Comparison of ENCODE assay signal across 9 mouse cellular contexts in the genomic region with DNA sequence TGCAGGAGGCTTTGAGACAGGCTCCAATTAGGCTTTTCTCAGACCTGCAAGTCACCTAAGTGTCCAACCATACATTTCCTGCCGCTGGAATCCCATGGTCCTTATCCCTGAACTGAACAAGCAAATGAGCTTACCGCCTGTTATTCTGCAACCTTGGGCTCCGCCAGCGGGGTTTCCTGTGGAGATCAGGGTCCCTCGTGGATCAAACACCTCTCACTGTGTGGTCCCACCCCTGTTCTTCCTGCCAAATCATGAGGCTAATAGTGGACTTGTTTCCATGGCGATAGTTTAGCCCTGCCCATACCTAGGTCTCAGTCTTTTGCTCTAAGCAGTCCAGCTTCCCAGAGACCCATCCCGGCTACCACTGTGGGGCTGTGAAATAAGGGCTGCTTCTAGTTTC. TPM values are rescaled to one million over a fixed set of nuclear protein-coding genes. Genes with fewer than 3 reads are reported as not detected.
A peak's percentile ranks its signal among the peaks of the same experiment; 100 is the strongest.
DNase-seq lines count a peak whose midpoint lies in the region; ATAC-seq and TF ChIP-seq lines count a peak whose summit lies in the region.
"Had no signal": no experiment of that assay in that cellular context is flagged by ENCODE, and none has a peak within 500 bp of the region (broad histone marks: within the 10 kb centered on the region; RNA-seq: fewer than 3 reads in every experiment).

No protein-coding gene starts in this region.

- H3K9ac ChIP-seq in intestine, embryonic 14.5 days (ENCODE audit: low read length) = no peak overlapping the region
- no peak overlapping the region for H3K9ac ChIP-seq in intestine, postnatal 0 days (ENCODE audit: low read depth, low read length)
- no peak overlapping the region for H3K9ac ChIP-seq in limb, embryonic 12.5 days (replicated peaks)

- H3K36me3 ChIP-seq in intestine, embryonic 14.5 days (ENCODE audit: control insufficient read depth, insufficient read depth, low read length) = no peaks in the 10 kb centered on the region
- no peaks in the 10 kb centered on the region for H3K36me3 ChIP-seq in intestine, postnatal 0 days (ENCODE audit: control insufficient read depth, insufficient read depth)
- no peaks in the 10 kb centered on the region; the same call in 1 of the 2 replicates for H3K36me3 ChIP-seq in limb, embryonic 12.5 days

- no peak overlapping the region for H3K4me2 ChIP-seq in intestine, embryonic 14.5 days (ENCODE audit: low read length)
- no peak overlapping the region for H3K4me2 ChIP-seq in intestine, postnatal 0 days (replicated peaks; ENCODE audit: low read depth)
- H3K4me2 ChIP-seq in limb, embryonic 12.5 days = peak overlapping the region; percentile 18; the same call in 1 of the 2 replicates

- 0 out of 2 replicates have a peak, but pooled peaks have one; percentile 47 for ATAC-seq in intestine, embryonic 14.5 days (replicated peaks; ENCODE audit: low FRiP score, low TSS enrichment, low read depth)
- no peak for ATAC-seq in intestine, postnatal 0 days
- peak; percentile 49 for ATAC-seq in limb, embryonic 12.5 days (ENCODE audit: insufficient number of reproducible peaks, insufficient read depth, low FRiP score, low TSS enrichment, low read depth)
- no peak for ATAC-seq in CD4-positive, CD25-positive, alpha-beta regulatory T cell, adult 4 months
- ATAC-seq: Patski had no signal

- H3K9me3 ChIP-seq in intestine, embryonic 14.5 days (ENCODE audit: control insufficient read depth, low read length) = no peaks in the 10 kb centered on the region
- no peaks in the 10 kb centered on the region for H3K9me3 ChIP-seq in intestine, postnatal 0 days (ENCODE audit: control insufficient read depth)
- H3K9me3 ChIP-seq in limb, embryonic 12.5 days = no peaks in the 10 kb centered on the region

- no peak for TF ChIP-seq CTCF in intestine, postnatal 0 days (IDR thresholded peaks at IDR 0.05; ENCODE audit: low read depth)

- no peak for DNase-seq in intestine, embryonic 14.5 days (ENCODE audit: low spot score)
- peak; percentile 47 for DNase-seq in brain, adult 2 months (ENCODE audit: low read depth, low spot score)
- peak; percentile 86 for DNase-seq in heart, adult 8-10 months (ENCODE audit: low spot score)
- no peak for DNase-seq in urinary bladder, postnatal 10 days (ENCODE audit: low spot score)
- DNase-seq: cerebellum, postnatal 14 days had no signal

- no peak overlapping the region for H3K27ac ChIP-seq in intestine, embryonic 14.5 days (ENCODE audit: low read depth)
- H3K27ac ChIP-seq in intestine, postnatal 0 days (ENCODE audit: low read depth, low read length) = no peak overlapping the region
- H3K27ac ChIP-seq in limb, embryonic 12.5 days = peak overlapping the region; percentile 41; the same call in 1 of the 2 replicates

- WGBS in intestine, embryonic 14.5 days = 36% methylated on average over 7 of the region's 7 CpGs
- WGBS in intestine, postnatal 0 days = 48% methylated on average over 7 of the region's 7 CpGs
- WGBS in limb, embryonic 12.5 days = 25% methylated on average over 7 of the region's 7 CpGs

- H3K27me3 ChIP-seq in intestine, embryonic 14.5 days (replicated peaks; ENCODE audit: control insufficient read depth, insufficient read depth, low read length) = no peaks in the 10 kb centered on the region
- no peaks in the 10 kb centered on the region for H3K27me3 ChIP-seq in intestine, postnatal 0 days (replicated peaks; ENCODE audit: control insufficient read depth, insufficient read depth, low read length)
- no peaks in the 10 kb centered on the region for H3K27me3 ChIP-seq in limb, embryonic 12.5 days
- H3K27me3 ChIP-seq: Patski had no signal

- no peak overlapping the region for H3K4me3 ChIP-seq in intestine, embryonic 14.5 days (ENCODE audit: low read depth, low read length)
- H3K4me3 ChIP-seq in intestine, postnatal 0 days (ENCODE audit: low read depth, low read length) = no peak overlapping the region
- H3K4me3 ChIP-seq in limb, embryonic 12.5 days (replicated peaks) = no peak overlapping the region

- H3K4me1 ChIP-seq in intestine, embryonic 14.5 days (replicated peaks; ENCODE audit: control insufficient read depth, insufficient read depth, low read length) = peaks cover 10% of the 10 kb centered on the region; the same call in 1 of the 2 replicates
- H3K4me1 ChIP-seq in intestine, postnatal 0 days (replicated peaks; ENCODE audit: control insufficient read depth, insufficient read depth, low read length) = no peaks in the 10 kb centered on the region; the same call in none of the 2 replicates
- peaks cover 34% of the 10 kb centered on the region for H3K4me1 ChIP-seq in limb, embryonic 12.5 days (replicated peaks)

RNA-seq across cellular contexts. Expression of gene Ctnnbip1, which starts 8.3 kb away (rescaled TPM):
- 53.0 and 54.3 TPM in 2 replicates for polyA plus RNA-seq in intestine, embryonic 14.5 days (2014; fragmentation: Nextera tagmentation; extraction: Ambion mirVana)
- 52.8 and 53.5 TPM in 2 replicates for polyA plus RNA-seq in intestine, postnatal 0 days (2015; fragmentation: Nextera tagmentation; extraction: Ambion mirVana)
- total RNA-seq in heart, adult 8-10 months (2022) = 10 to 100 TPM; 16.0 to 23.2 (median 20.5) TPM
- 92.3 and 94.8 TPM in 2 replicates for polyA plus RNA-seq in limb, embryonic 12.5 days (2016; fragmentation: Nextera tagmentation; extraction: Ambion mirVana)
- under 1 TPM; 0.35 to 0.39 TPM for polyA plus RNA-seq in CD4-positive, CD25-positive, alpha-beta regulatory T cell, adult 4 months (2017; shearing (Covaris generic))

RNA-seq across cellular contexts. Expression of gene Lzic, which starts 41.3 kb away (rescaled TPM):
- polyA plus RNA-seq in intestine, embryonic 14.5 days (2014; fragmentation: Nextera tagmentation; extraction: Ambion mirVana) = 42.2 and 46.5 TPM in 2 replicates
- 31.7 and 31.9 TPM in 2 replicates for polyA plus RNA-seq in intestine, postnatal 0 days (2015; fragmentation: Nextera tagmentation; extraction: Ambion mirVana)
- total RNA-seq in heart, adult 8-10 months (2022) = 10 to 100 TPM; 50.1 to 69.6 (median 57.6) TPM
- polyA plus RNA-seq in limb, embryonic 12.5 days (2016; fragmentation: Nextera tagmentation; extraction: Ambion mirVana) = 58.1 and 62.3 TPM in 2 replicates
- 10 to 100 TPM; 29.0 to 43.3 TPM for polyA plus RNA-seq in CD4-positive, CD25-positive, alpha-beta regulatory T cell, adult 4 months (2017; shearing (Covaris generic))

RNA-seq across cellular contexts. Expression of gene Nmnat1, which starts 41.3 kb away (rescaled TPM):
- polyA plus RNA-seq in intestine, embryonic 14.5 days (2014; fragmentation: Nextera tagmentation; extraction: Ambion mirVana) = 12.0 and 13.7 TPM in 2 replicates
- polyA plus RNA-seq in intestine, postnatal 0 days (2015; fragmentation: Nextera tagmentation; extraction: Ambion mirVana) = 10.8 and 11.0 TPM in 2 replicates
- 10 to 100 TPM; 35.1 to 36.8 (median 36.0) TPM for total RNA-seq in heart, adult 8-10 months (2022)
- 10.9 and 11.0 TPM in 2 replicates for polyA plus RNA-seq in limb, embryonic 12.5 days (2016; fragmentation: Nextera tagmentation; extraction: Ambion mirVana)
- 1 to 10 TPM; 7.3 to 8.2 TPM for polyA plus RNA-seq in CD4-positive, CD25-positive, alpha-beta regulatory T cell, adult 4 months (2017; shearing (Covaris generic))

RNA-seq across cellular contexts. Expression of gene Tmem274, which starts 49.2 kb away (rescaled TPM):
- 0.83 TPM in 1 of 2 replicates, not detected in the other for polyA plus RNA-seq in intestine, embryonic 14.5 days (2014; fragmentation: Nextera tagmentation; extraction: Ambion mirVana)
- polyA plus RNA-seq in intestine, postnatal 0 days (2015; fragmentation: Nextera tagmentation; extraction: Ambion mirVana) = not detected in 2 replicates
- total RNA-seq in heart, adult 8-10 months (2022) = not detected
- polyA plus RNA-seq in limb, embryonic 12.5 days (2016; fragmentation: Nextera tagmentation; extraction: Ambion mirVana) = 0.36 and 0.50 TPM in 2 replicates
- polyA plus RNA-seq in CD4-positive, CD25-positive, alpha-beta regulatory T cell, adult 4 months (2017; shearing (Covaris generic)) = under 1 TPM in 1 of 2 experiments, not detected in 1; 0.73 TPM
- polyA plus RNA-seq: Patski had no signal

RNA-seq across cellular contexts. Expression of gene Clstn1, which starts 59.9 kb away (rescaled TPM):
- polyA plus RNA-seq in intestine, embryonic 14.5 days (2014; fragmentation: Nextera tagmentation; extraction: Ambion mirVana) = 20.5 and 30.8 TPM in 2 replicates
- polyA plus RNA-seq in intestine, postnatal 0 days (2015; fragmentation: Nextera tagmentation; extraction: Ambion mirVana) = 34.3 and 34.7 TPM in 2 replicates
- 10 to 100 TPM; 85.3 to 96.5 (median 94.1) TPM for total RNA-seq in heart, adult 8-10 months (2022)
- polyA plus RNA-seq in limb, embryonic 12.5 days (2016; fragmentation: Nextera tagmentation; extraction: Ambion mirVana) = 64.3 and 65.3 TPM in 2 replicates
- polyA plus RNA-seq in CD4-positive, CD25-positive, alpha-beta regulatory T cell, adult 4 months (2017; shearing (Covaris generic)) = 1 to 10 TPM; 4.4 to 5.4 TPM

Comparison
In these comparisons a context has a peak if more than half of its experiments do, and no peak if none do; other contexts are left out.
1. ATAC-seq: peak in intestine, embryonic 14.5 days (single experiment) and limb, embryonic 12.5 days (single experiment); none in intestine, postnatal 0 days (single experiment) and CD4-positive, CD25-positive, alpha-beta regulatory T cell, adult 4 months (single experiment).
2. DNase-seq: peak in brain, adult 2 months (single experiment) and heart, adult 8-10 months (single experiment); none in intestine, embryonic 14.5 days (single experiment) and urinary bladder, postnatal 10 days (single experiment).
3. RNA of gene Ctnnbip1, which starts 8.3 kb away (polyA plus RNA-seq): 92.3 to 94.8 TPM in limb, embryonic 12.5 days, 53.0 to 54.3 TPM in intestine, embryonic 14.5 days and 52.8 to 53.5 TPM in intestine, postnatal 0 days; 0.35 to 0.39 TPM in CD4-positive, CD25-positive, alpha-beta regulatory T cell, adult 4 months; every median in the first group is over 10 times any median in the second.